Mouse (Mus musculus): ENCODE results near the gene Zfp114. TPM values are rescaled to one million over a fixed set of nuclear protein-coding genes. Genes with fewer than 3 reads are reported as not detected.
A peak's percentile ranks its signal among the peaks of the same experiment; 100 is the strongest.

Zfp114 gene
- polyA plus RNA-seq, 1 experiment from 2014 or later = 3.2 TPM

GRCm38 (mm10) chr7:24208282-24208886 lies 33.5 kb downstream of the Zfp114 start:
- no peak overlapping the region for H3K9ac ChIP-seq (ENCODE audit: low read length)

GRCm38 (mm10) chr7:24210296-24210695 lies 35.4 kb downstream of the Zfp114 start:
- Histone ChIP-seq H3K4me3 (ENCODE audit: control insufficient read depth in 1 of 2, insufficient read depth in 1 of 2, low read depth in 1 of 2, low read length in 2 of 2) (no peak overlapping the region), H3K4me2 (ENCODE audit: low read length) (no peak overlapping the region), H3K9ac (ENCODE audit: low read length) (no peak overlapping the region), H3K27ac (replicated peaks in 1 of 2; ENCODE audit: control insufficient read depth in 1 of 2, insufficient read depth in 1 of 2, low read depth in 2 of 2, low read length in 2 of 2) (no peak overlapping the region), H3K9me3 (ENCODE audit: control insufficient read depth, low read length) (no peaks in the 10 kb centered on the region), H3K4me1 (ENCODE audit: control insufficient read depth in 2 of 2, insufficient read depth in 2 of 2, low read length in 2 of 2) (peaks cover 0 to 4% of the 10 kb centered on the region in 2 experiments; a peak in 1 of 4 replicates), H3K27me3 (ENCODE audit: control insufficient read depth, insufficient read depth, low read length) (no peaks in the 10 kb centered on the region), H3K36me3 (ENCODE audit: control insufficient read depth, insufficient read depth, low read length) (peaks cover 7% of the 10 kb centered on the region; the same call in 1 of the 2 replicates)
- ATAC-seq (ENCODE audit: insufficient number of reproducible peaks, insufficient read depth, low FRiP score, low read depth) = no peak
- 64% methylated on average over 2 of the region's 2 CpGs for WGBS

More at GRCm38 (mm10) chr7:24208282-24208886, 33.5 kb downstream of the Zfp114 start:
- Histone ChIP-seq H3K27me3 (ENCODE audit: control insufficient read depth, insufficient read depth, low read length) (no peaks in the 10 kb centered on the region), H3K9me3 (ENCODE audit: control insufficient read depth, low read length) (no peaks in the 10 kb centered on the region), H3K27ac (replicated peaks in 1 of 2; ENCODE audit: control insufficient read depth in 1 of 2, insufficient read depth in 1 of 2, low read depth in 2 of 2, low read length in 2 of 2) (no peak overlapping the region), H3K4me2 (ENCODE audit: low read length) (peak overlapping the region; percentile 65), H3K4me1 (ENCODE audit: control insufficient read depth in 2 of 2, insufficient read depth in 2 of 2, low read length in 2 of 2) (peaks cover 0 to 4% of the 10 kb centered on the region in 2 experiments; a peak in 1 of 4 replicates), H3K36me3 (ENCODE audit: control insufficient read depth, insufficient read depth, low read length) (peaks cover 24% of the 10 kb centered on the region), H3K4me3 (ENCODE audit: control insufficient read depth in 1 of 2, insufficient read depth in 1 of 2, low read depth in 1 of 2, low read length in 2 of 2) (peak overlapping the region; percentile 7 to 64; a peak in 3 of 4 replicates)
- 58% methylated on average over 7 of the region's 7 CpGs for WGBS
- no peak for ATAC-seq (ENCODE audit: insufficient number of reproducible peaks, insufficient read depth, low FRiP score, low read depth)

DNA sequence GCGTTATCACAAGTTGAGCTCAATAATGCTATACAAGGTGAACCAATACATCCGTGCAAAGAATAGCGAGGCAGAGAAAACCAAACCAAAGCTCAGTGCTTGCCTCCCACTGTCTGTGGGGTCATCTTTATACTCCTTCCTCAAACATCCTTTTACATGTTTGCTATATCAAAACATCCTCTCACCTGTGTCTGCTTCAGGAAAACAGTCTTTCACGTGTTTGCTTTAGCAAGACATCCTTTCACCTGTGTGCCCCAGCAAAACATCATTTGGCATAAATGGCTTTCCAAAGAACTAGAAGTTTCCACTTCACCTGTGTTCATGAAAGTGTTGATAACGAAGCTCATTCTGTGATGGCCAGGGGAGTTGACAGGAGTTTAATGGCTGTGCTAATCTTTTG lies 36.5 kb downstream of the Zfp114 start, which contains the start of gene Zfp111:
Gene Zfp111 (minus strand): TSS at position 101 of the 400 bp plus-strand sequence.
- no peak within 1 kb of the TSS for H3K4me2 ChIP-seq (ENCODE audit: low read length)
- no peak within 1 kb of the TSS for H3K4me3 ChIP-seq (ENCODE audit: control insufficient read depth in 1 of 2, insufficient read depth in 1 of 2, low read depth in 1 of 2, low read length in 2 of 2)
- peaks cover under 1% of the 10 kb centered on the region; the same call in 1 of the 2 replicates for H3K36me3 ChIP-seq (ENCODE audit: control insufficient read depth, insufficient read depth, low read length)
- H3K27ac ChIP-seq (replicated peaks in 1 of 2; ENCODE audit: control insufficient read depth in 1 of 2, insufficient read depth in 1 of 2, low read depth in 2 of 2, low read length in 2 of 2) = no peak within 1 kb of the TSS
- no peak for ATAC-seq (ENCODE audit: insufficient number of reproducible peaks, insufficient read depth, low FRiP score, low read depth)
- peaks cover 0 to 4% of the 10 kb centered on the region in 2 experiments; a peak in 1 of 4 replicates for H3K4me1 ChIP-seq (ENCODE audit: control insufficient read depth in 2 of 2, insufficient read depth in 2 of 2, low read length in 2 of 2)
- H3K9ac ChIP-seq (ENCODE audit: low read length) = no peak within 1 kb of the TSS
- H3K9me3 ChIP-seq (ENCODE audit: control insufficient read depth, low read length) = no peaks in the 10 kb centered on the region
- no peaks in the 10 kb centered on the region for H3K27me3 ChIP-seq (ENCODE audit: control insufficient read depth, insufficient read depth, low read length)
- 69% methylated on average over 5 of the region's 5 CpGs for WGBS

Other genes with a start within 250 kb of the Zfp114 start
- not detected in 2 replicates for gene Vmn1r179, start 248.1 kb upstream of the Zfp114 start, polyA plus RNA-seq (2014; fragmentation: Nextera tagmentation; extraction: Ambion mirVana)
- not detected in 2 replicates for gene Vmn1r180, start 224.4 kb upstream of the Zfp114 start, polyA plus RNA-seq (2014; fragmentation: Nextera tagmentation; extraction: Ambion mirVana)
- gene Vmn1r181, start 200.4 kb upstream of the Zfp114 start, polyA plus RNA-seq (2014; fragmentation: Nextera tagmentation; extraction: Ambion mirVana) = not detected in 2 replicates
- gene V1rd19, start 173.4 kb upstream of the Zfp114 start, polyA plus RNA-seq (2014; fragmentation: Nextera tagmentation; extraction: Ambion mirVana) = not detected in 2 replicates
- not detected in 2 replicates for gene Vmn1r183, start 121.8 kb upstream of the Zfp114 start, polyA plus RNA-seq (2014; fragmentation: Nextera tagmentation; extraction: Ambion mirVana)
- 13.5 and 14.8 TPM in 2 replicates for gene Zfp180, start 93.1 kb upstream of the Zfp114 start, polyA plus RNA-seq (2014; fragmentation: Nextera tagmentation; extraction: Ambion mirVana)
- gene Zfp112, start 62.7 kb upstream of the Zfp114 start, polyA plus RNA-seq (2014; fragmentation: Nextera tagmentation; extraction: Ambion mirVana) = 5.3 and 5.6 TPM in 2 replicates
- 8.7 and 9.3 TPM in 2 replicates for gene Zfp235, start 40.9 kb upstream of the Zfp114 start, polyA plus RNA-seq (2014; fragmentation: Nextera tagmentation; extraction: Ambion mirVana)
- 6.6 and 7.1 TPM in 2 replicates for gene Zfp111, start 36.4 kb downstream of the Zfp114 start, polyA plus RNA-seq (2014; fragmentation: Nextera tagmentation; extraction: Ambion mirVana)
- gene Zfp109, start 62.5 kb downstream of the Zfp114 start, polyA plus RNA-seq (2014; fragmentation: Nextera tagmentation; extraction: Ambion mirVana) = 2.3 and 3.4 TPM in 2 replicates
- 2.2 and 2.5 TPM in 2 replicates for gene Zfp108, start 79.7 kb downstream of the Zfp114 start, polyA plus RNA-seq (2014; fragmentation: Nextera tagmentation; extraction: Ambion mirVana)
- 5.0 and 6.5 TPM in 2 replicates for gene Zfp93, start 95.4 kb downstream of the Zfp114 start, polyA plus RNA-seq (2014; fragmentation: Nextera tagmentation; extraction: Ambion mirVana)
- 12.9 and 15.9 TPM in 2 replicates for gene Zfp61, start 126.2 kb downstream of the Zfp114 start, polyA plus RNA-seq (2014; fragmentation: Nextera tagmentation; extraction: Ambion mirVana)
- gene Zfp94, start 141.6 kb downstream of the Zfp114 start, polyA plus RNA-seq (2014; fragmentation: Nextera tagmentation; extraction: Ambion mirVana) = 4.5 and 6.3 TPM in 2 replicates
- not detected in 2 replicates for gene Tescl, start 158.9 kb downstream of the Zfp114 start, polyA plus RNA-seq (2014; fragmentation: Nextera tagmentation; extraction: Ambion mirVana)
- gene Lypd5, start 174.1 kb downstream of the Zfp114 start, polyA plus RNA-seq (2014; fragmentation: Nextera tagmentation; extraction: Ambion mirVana) = not detected in 2 replicates
- gene Kcnn4, start 195.2 kb downstream of the Zfp114 start, polyA plus RNA-seq (2014; fragmentation: Nextera tagmentation; extraction: Ambion mirVana) = 1.4 and 1.8 TPM in 2 replicates
- gene Smg9, start 224.6 kb downstream of the Zfp114 start, polyA plus RNA-seq (2014; fragmentation: Nextera tagmentation; extraction: Ambion mirVana) = 18.4 and 20.7 TPM in 2 replicates